Mouse (Mus musculus) forebrain, postnatal 0 days (tissue): ENCODE results near the gene Togaram2. TPM values are rescaled to one million over a fixed set of nuclear protein-coding genes. Genes with fewer than 3 reads are reported as not detected.

Experiments
- ATAC-seq: fragments of 200-750 bp; cut with Nextera tagmentation; 2 replicates; pipeline ENCODE4 v1.8.0; 2017; ENCODE audit warnings: mild to moderate bottlenecking, moderate library complexity
- DNase-seq: peaks from one replicate; pipeline ENCODE4 v3.0.0-alpha.2; 2015
- H3K27ac ChIP-seq: fragments of 300-500 bp; sonication (generic); 2 replicates; pipeline ENCODE4 v1.5.1; 2014; ENCODE audit warnings: low read depth, mild to moderate bottlenecking, antibody characterized with exemption, low read length, moderate library complexity, mixed read lengths
- H3K27me3 ChIP-seq: fragments of 300-500 bp; sonication (generic); 2 replicates; pipeline ENCODE4 v1.6.1; 2014; ENCODE audit warnings: mild to moderate bottlenecking, low read length, mixed read lengths; ENCODE audit not compliant: insufficient read depth
- H3K36me3 ChIP-seq: fragments of 300-500 bp; sonication (generic); 2 replicates; pipeline ENCODE4 v1.6.1; 2014; ENCODE audit warnings: mild to moderate bottlenecking, moderate library complexity; ENCODE audit not compliant: insufficient read depth
- H3K4me1 ChIP-seq: fragments of 300-500 bp; sonication (generic); 2 replicates; pipeline ENCODE4 v1.6.1; 2014; ENCODE audit warnings: antibody characterized with exemption; ENCODE audit not compliant: insufficient read depth
- H3K4me2 ChIP-seq: fragments of 300-500 bp; sonication (generic); 2 replicates; pipeline ENCODE4 v1.6.1; 2014; ENCODE audit warnings: low read depth, mild to moderate bottlenecking, moderate library complexity
- H3K4me3 ChIP-seq: fragments of 300-500 bp; sonication (generic); 2 replicates; pipeline ENCODE4 v1.5.1; 2014; ENCODE audit warnings: low read depth, low read length, mixed read lengths
- H3K9ac ChIP-seq: fragments of 300-500 bp; sonication (generic); 2 replicates; pipeline ENCODE4 v1.6.1; 2014; ENCODE audit warnings: mild to moderate bottlenecking
- H3K9me3 ChIP-seq: fragments of 300-500 bp; sonication (generic); 2 replicates; pipeline ENCODE4 v1.6.1; 2016; ENCODE audit warnings: low read length
- CTCF ChIP-seq: sonication (generic); IDR thresholded peaks from 2 replicates; pipeline ENCODE4 v1.5.1; 2016; ENCODE audit warnings: antibody characterized with exemption, control low read depth, low read depth
- WGBS: fragments of 180-500 bp; shearing (Covaris S2); extraction: QIAGEN DNeasy Blood & Tissue Kit; methylation state at CpG from one replicate; pipeline ENCODE4 v1.1.7; 2014; 5-methylcytosine and 5-hydroxymethylcytosine counted together
- polyA plus RNA-seq: library from polyadenylated mRNA; unstranded; fragments of >200 nt; fragmentation: Nextera tagmentation; extraction: Ambion mirVana; gene quantifications from 2 replicates; pipeline ENCODE4 v1.2.1, GENCODE M21; 2015
- total RNA-seq: library from RNA; depleted of rRNA; stranded (reverse); fragments of >200 nt; gene quantifications from 2 replicates; pipeline ENCODE4 v1.2.3, GENCODE M21; 2014

Togaram2 gene
- total and polyA plus RNA-seq, 2 experiments from 2014 or later, result 1.3 to 4.0 TPM

DNA sequence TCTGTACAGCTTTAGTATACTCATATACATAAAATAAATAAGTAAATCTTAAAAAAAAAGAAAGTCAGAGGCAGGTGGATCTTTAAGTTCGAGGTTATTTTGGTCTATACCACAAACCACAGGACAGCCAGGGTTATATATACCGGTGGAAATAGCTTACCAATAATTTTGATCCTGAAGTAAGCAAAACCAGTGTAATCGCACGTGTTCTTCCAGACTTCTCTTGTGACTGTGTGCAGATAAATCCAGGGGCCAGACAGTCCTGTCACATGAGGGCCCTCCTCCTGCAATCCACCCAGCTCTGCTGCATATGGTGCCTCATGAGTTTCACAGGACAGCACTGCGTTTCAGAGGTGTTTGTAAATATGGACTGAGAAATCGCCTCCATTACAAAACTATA, 9.6 kb upstream of the Togaram2 start:
- no peak overlapping the region for H3K4me2 ChIP-seq
- 88% methylated on average over 6 of the region's 6 CpGs for WGBS
- H3K36me3 ChIP-seq, result peaks cover 6% of the 10 kb centered on the region

DNA sequence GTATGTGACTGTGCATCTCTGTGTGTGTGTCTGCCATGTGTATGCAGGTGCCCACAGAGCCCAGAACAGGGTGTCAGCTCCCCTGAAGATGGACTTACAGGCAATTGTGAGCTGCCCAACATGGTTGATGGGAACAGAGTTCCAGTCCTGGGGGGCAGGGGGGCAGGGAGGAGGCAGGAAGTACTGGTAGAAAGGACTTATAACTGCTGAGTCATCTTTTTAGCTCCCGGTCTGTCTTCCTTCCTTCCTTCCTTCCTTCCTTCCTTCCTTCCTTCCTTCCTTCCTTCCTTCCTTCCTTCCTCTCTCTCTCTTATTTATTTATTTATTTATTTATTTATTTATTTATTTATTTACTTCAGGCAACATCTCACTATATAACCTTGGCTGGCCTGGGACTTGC, 8.9 kb upstream of the Togaram2 start:
- ATAC-seq, result no peak
- Histone ChIP-seq H3K9ac (no peak overlapping the region), H3K36me3 (no peaks in the 10 kb centered on the region), H3K4me2 (no peak overlapping the region), H3K27ac (no peak overlapping the region), H3K9me3 (no peaks in the 10 kb centered on the region), H3K4me3 (no peak overlapping the region), H3K27me3 (no peaks in the 10 kb centered on the region), H3K4me1 (no peaks in the 10 kb centered on the region)
- WGBS, result 65% methylated on average over 1 of the region's 1 CpGs
- no peak for TF ChIP-seq CTCF
- DNase-seq, result no peak

More for the DNA sequence above, 9.6 kb upstream of the Togaram2 start:
- Histone ChIP-seq H3K27me3 (no peaks in the 10 kb centered on the region), H3K9me3 (no peaks in the 10 kb centered on the region), H3K27ac (no peak overlapping the region), H3K4me3 (no peak overlapping the region), H3K9ac (no peak overlapping the region), H3K4me1 (no peaks in the 10 kb centered on the region)
- no peak for ATAC-seq
- no peak for DNase-seq
- no peak for TF ChIP-seq CTCF

GRCm38 (mm10) chr17:71665201-71665600, 7.9 kb upstream of the Togaram2 start:
- Histone ChIP-seq H3K4me3 (no peak overlapping the region), H3K27ac (no peak overlapping the region), H3K4me2 (no peak overlapping the region), H3K27me3 (no peaks in the 10 kb centered on the region), H3K9ac (no peak overlapping the region), H3K36me3 (no peaks in the 10 kb centered on the region), H3K4me1 (no peaks in the 10 kb centered on the region), H3K9me3 (no peaks in the 10 kb centered on the region)
- no peak for TF ChIP-seq CTCF
- ATAC-seq, result no peak
- WGBS, result 88% methylated on average over 4 of the region's 4 CpGs
- no peak for DNase-seq

DNA sequence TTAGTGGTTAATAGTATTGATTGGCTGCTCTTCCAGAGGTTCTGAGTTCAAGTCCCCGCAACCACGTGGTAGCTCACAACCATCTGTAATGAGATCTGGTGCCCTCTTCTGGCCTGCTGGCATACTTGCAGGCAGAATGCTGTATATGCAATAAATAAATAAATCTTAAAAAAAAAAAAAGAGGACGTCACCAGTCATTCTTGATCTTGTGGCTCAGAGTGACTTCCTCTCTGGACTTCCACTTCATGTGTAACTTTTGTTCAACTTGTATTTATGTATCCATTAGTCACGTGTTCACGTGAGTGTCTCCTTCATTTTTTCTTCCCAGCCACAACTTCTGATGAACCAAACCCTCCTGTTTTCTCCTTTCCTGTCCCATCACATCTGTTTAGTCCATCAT, 3.5 kb upstream of the Togaram2 start:
- DNase-seq, result no peak
- TF ChIP-seq CTCF, result no peak
- no peak for ATAC-seq
- H3K9ac ChIP-seq, result no peak overlapping the region
- H3K27ac ChIP-seq, result no peak overlapping the region
- H3K4me1 ChIP-seq, result no peaks in the 10 kb centered on the region
- H3K9me3 ChIP-seq, result no peaks in the 10 kb centered on the region
- H3K4me3 ChIP-seq, result no peak overlapping the region
- WGBS, result 83% methylated on average over 5 of the region's 5 CpGs
- no peaks in the 10 kb centered on the region for H3K36me3 ChIP-seq
- H3K4me2 ChIP-seq, result no peak overlapping the region
- no peaks in the 10 kb centered on the region for H3K27me3 ChIP-seq

DNA sequence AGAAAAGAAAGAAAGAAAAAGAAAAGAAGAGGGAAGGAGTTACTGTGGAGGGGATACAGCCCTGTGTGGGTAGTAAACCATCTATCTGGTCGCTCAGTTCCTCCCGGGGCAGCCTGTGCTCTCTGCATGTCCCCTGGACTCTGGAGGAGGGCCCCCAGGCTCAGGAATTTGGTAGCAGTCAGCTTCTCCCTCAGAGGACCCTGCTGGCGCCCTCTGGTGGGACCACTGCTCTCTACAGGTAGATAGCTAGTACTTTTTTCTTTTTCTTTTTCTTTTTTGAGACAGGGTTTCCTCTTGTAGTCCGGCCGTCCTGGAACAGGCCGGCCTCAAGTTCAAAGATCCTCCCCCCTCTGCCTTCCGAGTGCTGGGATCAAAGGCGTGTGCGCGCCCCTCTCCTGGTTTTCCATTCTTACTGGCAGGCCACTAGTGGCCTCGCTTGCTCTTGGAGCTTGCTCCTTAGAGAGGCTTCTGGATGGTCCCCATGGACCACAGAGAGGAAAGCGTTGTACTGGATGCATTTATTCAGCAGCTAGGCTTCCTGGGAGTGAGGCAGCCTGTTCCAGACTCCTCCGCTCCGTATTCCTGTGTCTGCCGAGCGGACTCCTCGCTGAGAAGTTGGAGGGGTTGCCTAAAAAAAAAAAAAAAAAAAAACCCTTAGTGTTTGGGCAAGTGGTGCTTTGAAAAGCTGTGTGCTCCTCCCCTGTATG, 1.1 kb upstream of the Togaram2 start:
- no peak for DNase-seq
- Histone ChIP-seq H3K9ac (no peak overlapping the region), H3K27me3 (no peaks in the 10 kb centered on the region), H3K4me2 (no peak overlapping the region), H3K4me1 (no peaks in the 10 kb centered on the region), H3K4me3 (no peak overlapping the region), H3K9me3 (no peaks in the 10 kb centered on the region), H3K36me3 (no peaks in the 10 kb centered on the region), H3K27ac (no peak overlapping the region)
- peak; percentile 50 for TF ChIP-seq CTCF
- 57% methylated on average over 17 of the region's 17 CpGs for WGBS
- no peak for ATAC-seq

DNA sequence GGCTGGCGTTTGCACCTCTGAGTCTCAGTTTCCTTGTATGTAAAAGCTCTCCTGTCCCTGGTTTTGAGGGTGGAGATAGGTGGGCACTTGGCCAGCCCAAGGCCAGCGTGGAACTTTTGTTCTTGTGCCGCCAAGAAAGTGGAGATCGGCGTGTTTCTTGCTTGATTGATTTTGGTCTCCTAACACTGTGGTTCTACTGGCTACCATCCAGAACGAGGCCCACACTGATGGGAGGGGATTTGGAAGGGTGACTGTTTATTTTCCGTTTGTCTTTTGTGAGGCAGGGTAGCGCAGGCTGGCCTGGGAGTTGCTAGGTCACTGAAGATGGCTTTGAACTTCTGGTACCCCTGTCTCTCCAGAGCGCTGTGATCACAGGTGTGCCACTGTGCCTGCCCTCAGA, 875 bp downstream of the Togaram2 start:
- ATAC-seq (no peak), DNase-seq (no peak)
- H3K9me3 ChIP-seq, result no peaks in the 10 kb centered on the region
- no peak overlapping the region for H3K9ac ChIP-seq
- H3K27ac ChIP-seq, result no peak overlapping the region
- H3K4me3 ChIP-seq, result no peak overlapping the region
- no peaks in the 10 kb centered on the region for H3K27me3 ChIP-seq
- no peaks in the 10 kb centered on the region for H3K4me1 ChIP-seq
- no peaks in the 10 kb centered on the region for H3K36me3 ChIP-seq
- H3K4me2 ChIP-seq, result no peak overlapping the region
- WGBS, result 40% methylated on average over 9 of the region's 9 CpGs
- no peak for TF ChIP-seq CTCF

DNA sequence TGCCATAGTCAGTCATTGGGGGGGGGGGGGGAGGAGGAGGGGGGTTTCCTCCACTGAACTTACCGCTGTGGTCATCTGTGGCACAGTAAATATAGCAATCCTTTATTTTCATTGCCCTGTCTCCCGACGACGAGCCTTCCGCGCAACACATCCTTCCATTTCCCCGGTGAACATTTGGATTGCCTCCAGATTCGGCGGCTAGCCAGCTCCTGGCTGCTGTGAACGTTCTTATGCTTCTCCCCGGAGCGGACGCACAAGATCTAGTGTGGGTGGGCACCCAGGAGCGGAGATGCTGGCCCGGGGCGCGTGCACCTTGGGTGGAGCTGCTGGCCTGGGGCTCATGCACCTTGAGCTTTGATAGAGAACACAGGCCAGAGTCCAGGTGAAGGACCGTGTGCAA, 1.8 kb downstream of the Togaram2 start:
- peak; percentile 38 for DNase-seq
- 62% methylated on average over 18 of the region's 18 CpGs for WGBS

More for the DNA sequence above, 1.8 kb downstream of the Togaram2 start:
- ATAC-seq, result no peak
- Histone ChIP-seq H3K4me2 (0 out of 2 replicates have a peak overlapping the region, but pooled peaks have one; percentile 10), H3K27ac (no peak overlapping the region), H3K36me3 (no peaks in the 10 kb centered on the region), H3K4me3 (no peak overlapping the region), H3K4me1 (no peaks in the 10 kb centered on the region), H3K9me3 (no peaks in the 10 kb centered on the region), H3K9ac (no peak overlapping the region), H3K27me3 (no peaks in the 10 kb centered on the region)
- TF ChIP-seq CTCF, result no peak
